Mouse (Mus musculus): ENCODE results near the gene Gpr174.

GRCm38 (mm10) chrX:107236461-107236860 is 19.2 kb upstream of the Gpr174 start:
- no peak for TF ChIP-seq CTCF (IDR thresholded peaks at IDR 0.05; ENCODE audit: low read depth, low read length)
- no peak for TF ChIP-seq POLR2A (IDR thresholded peaks at IDR 0.05; ENCODE audit: extremely low read depth, insufficient read depth, low read length)
